Mouse (Mus musculus) heart, embryonic 12.5 days (tissue): ENCODE measurements around the gene Prkd2. TPM values are rescaled to one million over a fixed set of nuclear protein-coding genes. Genes with fewer than 3 reads are reported as not detected.
A peak's percentile ranks its signal among the peaks of the same experiment; 100 is the strongest.

Experiments
- ATAC-seq: fragments of 200-750 bp; cut with Nextera tagmentation; 2 replicates; pipeline ENCODE4 v1.8.0; 2017; ENCODE audit warnings: moderate TSS enrichment, moderate library complexity; ENCODE audit not compliant: insufficient number of reproducible peaks, low FRiP score
- H3K27ac ChIP-seq: fragments of 300-500 bp; sonication (generic); 2 replicates; pipeline ENCODE4 v1.5.1; 2016; ENCODE audit warnings: mild to moderate bottlenecking, moderate library complexity; ENCODE audit not compliant: poor library complexity, severe bottlenecking
- H3K27me3 ChIP-seq: fragments of 300-500 bp; sonication (generic); replicated peaks from 2 replicates; pipeline ENCODE4 v1.6.1; 2016; ENCODE audit warnings: mild to moderate bottlenecking, moderate library complexity
- H3K36me3 ChIP-seq: fragments of 300-500 bp; sonication (generic); 2 replicates; pipeline ENCODE4 v1.6.1; 2016; ENCODE audit warnings: mild to moderate bottlenecking, moderate library complexity
- H3K4me1 ChIP-seq: fragments of 300-500 bp; sonication (generic); replicated peaks from 2 replicates; pipeline ENCODE4 v1.6.1; 2016; ENCODE audit warnings: mild to moderate bottlenecking
- H3K4me2 ChIP-seq: fragments of 300-500 bp; sonication (generic); 2 replicates; pipeline ENCODE4 v1.6.1; 2016; ENCODE audit warnings: mild to moderate bottlenecking, moderate library complexity
- H3K4me3 ChIP-seq: fragments of 300-500 bp; sonication (generic); 2 replicates; pipeline ENCODE4 v1.5.1; 2016; ENCODE audit warnings: mild to moderate bottlenecking
- H3K9ac ChIP-seq: fragments of 300-500 bp; sonication (generic); 2 replicates; pipeline ENCODE4 v1.6.1; 2016; ENCODE audit warnings: mild to moderate bottlenecking, moderate library complexity
- H3K9me3 ChIP-seq: fragments of 300-500 bp; sonication (generic); replicated peaks from 2 replicates; pipeline ENCODE4 v1.6.1; 2016; ENCODE audit warnings: mild to moderate bottlenecking, moderate library complexity
- WGBS: fragments of 180-500 bp; shearing (Covaris S2); methylation state at CpG from one replicate; pipeline ENCODE4 v1.1.7; 2016; 5-methylcytosine and 5-hydroxymethylcytosine counted together
- polyA plus RNA-seq: library from polyadenylated mRNA; unstranded; fragments of >200 nt; fragmentation: Nextera tagmentation; extraction: Ambion mirVana; gene quantifications from 2 replicates; pipeline ENCODE4 v1.2.1, GENCODE M21; 2016

The Prkd2 gene
- polyA plus RNA-seq, 1 experiment from 2014 or later: 10.8 TPM

DNA sequence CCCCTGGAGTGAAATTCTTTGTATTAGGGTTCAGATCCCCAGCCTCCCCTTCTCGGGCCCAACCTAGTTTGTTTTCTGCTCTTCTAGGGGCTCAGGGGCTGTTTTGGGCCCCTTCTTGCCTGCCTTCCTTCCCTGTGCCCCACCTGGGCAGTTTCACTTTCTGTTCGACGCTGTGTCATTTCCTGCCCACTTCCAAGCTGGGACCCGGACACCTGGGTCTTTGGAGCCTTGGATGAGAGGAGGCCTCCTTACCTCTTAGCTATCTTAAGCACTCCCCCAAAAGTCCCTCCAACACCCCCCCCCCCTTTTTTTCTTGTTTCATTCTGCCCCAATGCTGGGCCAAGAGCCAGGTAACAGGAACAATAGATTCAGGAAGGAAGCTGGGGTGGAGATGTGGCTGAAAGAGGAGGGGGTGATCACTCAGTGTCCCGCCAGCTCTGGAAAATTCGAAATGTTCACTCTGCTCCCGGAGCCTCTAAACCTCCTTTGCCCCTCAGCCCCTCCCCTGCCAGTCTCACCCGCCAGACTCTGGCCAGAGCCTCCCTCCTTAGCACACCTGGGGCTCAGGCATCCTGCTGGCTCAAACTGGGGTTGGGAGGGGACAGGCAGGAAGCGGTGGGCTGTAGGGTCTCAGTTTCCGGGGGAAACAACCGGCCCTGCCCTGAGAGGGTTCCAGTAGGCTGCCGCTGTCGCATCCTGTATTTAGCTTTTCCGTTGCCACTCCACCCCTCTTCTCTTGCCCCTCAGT is 2.5 kb downstream of the Prkd2 start:
- Histone ChIP-seq H3K4me2 (peak overlapping the region; percentile 98), H3K36me3 (peaks cover 47% of the 10 kb centered on the region), H3K27ac (peak overlapping the region; percentile 87), H3K4me1 (peaks cover 35% of the 10 kb centered on the region), H3K27me3 (no peaks in the 10 kb centered on the region), H3K4me3 (peak overlapping the region; percentile 70), H3K9ac (peak overlapping the region; percentile 64), H3K9me3 (no peaks in the 10 kb centered on the region)
- no peak; the same call in 1 of the 2 replicates for ATAC-seq
- WGBS: 31% methylated on average over 14 of the region's 14 CpGs

DNA sequence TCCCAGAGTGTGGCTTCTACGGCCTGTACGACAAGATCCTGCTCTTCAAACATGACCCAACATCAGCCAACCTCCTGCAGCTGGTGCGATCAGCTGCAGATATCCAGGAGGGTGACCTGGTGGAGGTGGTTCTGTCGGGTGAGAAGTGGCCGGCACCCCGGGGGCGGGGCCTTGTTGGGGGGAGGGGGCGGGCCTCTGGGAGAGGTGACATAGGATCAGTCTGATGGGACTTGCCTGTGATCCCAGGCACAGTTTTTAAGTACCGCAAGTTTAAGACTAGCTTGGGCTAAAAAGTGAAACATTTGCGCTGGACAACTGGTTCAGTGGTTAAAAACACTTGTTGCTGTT is 3.1 kb downstream of the Prkd2 start:
- peaks cover 47% of the 10 kb centered on the region for H3K36me3 ChIP-seq

DNA sequence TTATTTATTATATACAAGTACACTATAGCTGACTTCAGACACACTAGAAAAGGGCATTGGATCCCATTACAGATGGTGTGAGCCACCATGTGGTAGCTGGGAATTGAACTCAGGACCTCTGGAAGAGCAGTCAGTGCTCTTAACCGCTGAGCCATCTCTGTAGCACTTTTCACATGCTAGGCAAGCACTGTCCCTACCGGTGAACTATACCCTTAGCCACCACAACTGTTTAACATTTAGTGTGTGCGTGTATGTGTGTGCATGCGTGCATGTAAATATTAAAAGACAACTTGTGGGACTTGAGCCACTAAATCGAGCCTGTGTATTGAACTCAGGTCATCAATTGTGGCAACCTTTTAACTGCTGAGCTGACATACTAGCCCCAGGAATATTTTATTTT is 4.1 kb downstream of the Prkd2 start:
- ATAC-seq: no peak
- no peak overlapping the region for H3K4me3 ChIP-seq
- H3K27ac ChIP-seq: no peak overlapping the region
- no peaks in the 10 kb centered on the region for H3K9me3 ChIP-seq
- H3K4me2 ChIP-seq: no peak overlapping the region
- WGBS: 93% methylated on average over 5 of the region's 5 CpGs
- H3K27me3 ChIP-seq: no peaks in the 10 kb centered on the region
- H3K4me1 ChIP-seq: peaks cover 27% of the 10 kb centered on the region
- H3K9ac ChIP-seq: no peak overlapping the region
- H3K36me3 ChIP-seq: peaks cover 47% of the 10 kb centered on the region

More for the DNA sequence above, 3.1 kb downstream of the Prkd2 start:
- ATAC-seq: no peak
- Histone ChIP-seq H3K4me2 (peak overlapping the region; percentile 98), H3K4me3 (peak overlapping the region; percentile 70), H3K9me3 (no peaks in the 10 kb centered on the region), H3K27me3 (no peaks in the 10 kb centered on the region), H3K9ac (peak overlapping the region; percentile 64; the same call in 1 of the 2 replicates), H3K27ac (peak overlapping the region; percentile 87), H3K4me1 (peaks cover 35% of the 10 kb centered on the region)
- WGBS: 32% methylated on average over 10 of the region's 10 CpGs

DNA sequence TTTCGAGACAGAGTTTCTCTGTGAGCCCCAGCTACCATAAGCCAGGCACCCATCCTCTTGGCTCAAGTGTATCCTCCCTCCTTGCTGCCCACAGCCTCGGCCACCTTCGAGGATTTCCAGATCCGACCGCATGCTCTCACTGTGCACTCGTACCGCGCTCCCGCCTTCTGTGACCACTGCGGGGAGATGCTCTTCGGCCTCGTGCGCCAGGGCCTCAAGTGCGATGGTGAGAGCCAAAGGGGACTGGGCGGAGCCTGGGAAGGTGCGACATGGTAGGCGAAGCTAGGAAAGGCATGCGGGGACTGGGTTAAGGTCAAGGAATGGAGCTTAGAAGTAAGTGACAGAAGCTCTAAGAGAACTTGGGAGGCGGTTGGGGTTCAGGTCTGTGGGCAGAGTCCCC is 4.8 kb downstream of the Prkd2 start:
- H3K4me3 ChIP-seq: no peak overlapping the region
- H3K4me1 ChIP-seq: peaks cover 21% of the 10 kb centered on the region
- ATAC-seq: no peak
- no peak overlapping the region for H3K27ac ChIP-seq
- H3K4me2 ChIP-seq: no peak overlapping the region
- no peak overlapping the region for H3K9ac ChIP-seq
- no peaks in the 10 kb centered on the region for H3K27me3 ChIP-seq
- WGBS: 79% methylated on average over 19 of the region's 19 CpGs
- no peaks in the 10 kb centered on the region for H3K9me3 ChIP-seq
- peaks cover 52% of the 10 kb centered on the region for H3K36me3 ChIP-seq

DNA sequence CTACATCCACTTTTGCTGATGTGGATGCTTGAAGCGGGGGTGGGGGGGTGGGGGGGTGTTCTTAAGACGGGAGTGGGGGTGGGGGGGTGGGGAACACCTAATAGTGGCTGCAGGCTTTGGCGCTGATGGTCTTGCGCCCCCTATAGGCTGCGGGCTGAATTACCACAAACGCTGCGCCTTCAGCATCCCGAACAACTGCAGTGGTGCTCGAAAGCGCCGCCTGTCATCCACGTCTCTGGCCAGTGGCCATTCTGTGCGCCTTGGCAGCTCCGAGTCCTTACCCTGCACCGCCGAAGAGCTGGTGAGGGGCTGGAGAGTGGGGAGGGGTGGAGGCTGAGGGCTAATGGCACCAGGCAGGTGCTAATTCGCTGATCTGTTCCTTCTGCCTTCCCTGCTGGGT is 5.9 kb downstream of the Prkd2 start:
- H3K36me3 ChIP-seq: peaks cover 61% of the 10 kb centered on the region
- WGBS: 33% methylated on average over 17 of the region's 17 CpGs
- no peak overlapping the region for H3K9ac ChIP-seq
- no peaks in the 10 kb centered on the region for H3K27me3 ChIP-seq
- no peak for ATAC-seq
- no peaks in the 10 kb centered on the region for H3K9me3 ChIP-seq
- H3K4me1 ChIP-seq: peaks cover 20% of the 10 kb centered on the region
- H3K27ac ChIP-seq: no peak overlapping the region
- H3K4me2 ChIP-seq: no peak overlapping the region
- H3K4me3 ChIP-seq: no peak overlapping the region

DNA sequence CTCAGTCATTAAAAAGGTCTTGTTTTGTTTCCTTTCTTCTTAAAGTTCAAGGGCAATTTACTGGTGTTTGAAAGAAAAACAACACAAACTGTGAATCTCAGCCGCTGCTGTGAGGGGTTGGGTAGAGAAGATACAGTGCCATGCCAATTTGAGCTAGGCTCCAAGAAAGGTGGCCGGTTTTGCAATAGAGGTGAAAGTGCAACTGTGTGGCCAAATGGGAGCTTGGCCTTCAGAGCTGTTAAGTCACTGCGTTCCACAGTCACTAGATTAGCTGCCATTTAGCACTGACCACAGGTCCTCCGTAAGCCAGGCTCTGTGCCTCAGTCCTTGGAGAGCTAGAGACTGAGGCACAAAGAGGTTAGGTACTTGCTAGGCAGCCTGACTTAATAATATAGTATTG is 8.9 kb downstream of the Prkd2 start:
- Histone ChIP-seq H3K27me3 (no peaks in the 10 kb centered on the region), H3K36me3 (peaks cover 86% of the 10 kb centered on the region), H3K4me1 (no peaks in the 10 kb centered on the region), H3K4me3 (no peak overlapping the region), H3K27ac (no peak overlapping the region), H3K9ac (no peak overlapping the region), H3K9me3 (no peaks in the 10 kb centered on the region), H3K4me2 (no peak overlapping the region)
- no peak for ATAC-seq
- 86% methylated on average over 4 of the region's 4 CpGs for WGBS

DNA sequence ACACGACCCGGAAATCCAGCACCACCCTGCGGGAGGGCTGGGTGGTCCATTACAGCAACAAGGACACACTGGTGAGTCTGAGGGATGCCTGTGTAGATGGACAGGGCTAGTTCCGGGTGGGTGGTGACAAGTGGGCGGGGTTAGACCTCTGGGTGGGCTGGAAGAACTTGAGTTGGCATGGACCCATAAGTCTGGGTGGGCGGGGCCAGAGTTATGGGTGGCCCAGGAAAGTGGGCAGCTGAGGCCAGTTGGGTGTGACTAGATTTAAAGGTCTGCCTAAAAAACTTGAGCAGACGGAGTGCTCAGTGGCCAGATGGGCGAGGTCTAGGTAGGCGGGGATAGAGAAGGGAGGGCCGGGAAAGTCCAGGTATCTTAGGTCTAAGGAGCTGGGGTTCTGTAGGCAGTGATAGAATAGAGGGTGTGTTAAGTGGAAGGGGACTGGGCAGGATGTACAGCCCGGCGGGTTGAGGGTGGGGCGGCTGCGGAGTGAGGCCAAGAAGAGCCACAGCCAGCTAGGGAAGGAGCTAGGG is 10.7 kb downstream of the Prkd2 start:
- Histone ChIP-seq H3K9ac (no peak overlapping the region), H3K27me3 (no peaks in the 10 kb centered on the region), H3K27ac (no peak overlapping the region), H3K36me3 (peaks cover 92% of the 10 kb centered on the region), H3K4me2 (no peak overlapping the region), H3K9me3 (no peaks in the 10 kb centered on the region), H3K4me3 (no peak overlapping the region), H3K4me1 (no peaks in the 10 kb centered on the region)
- ATAC-seq: peak; percentile 43
- 83% methylated on average over 14 of the region's 14 CpGs for WGBS

DNA sequence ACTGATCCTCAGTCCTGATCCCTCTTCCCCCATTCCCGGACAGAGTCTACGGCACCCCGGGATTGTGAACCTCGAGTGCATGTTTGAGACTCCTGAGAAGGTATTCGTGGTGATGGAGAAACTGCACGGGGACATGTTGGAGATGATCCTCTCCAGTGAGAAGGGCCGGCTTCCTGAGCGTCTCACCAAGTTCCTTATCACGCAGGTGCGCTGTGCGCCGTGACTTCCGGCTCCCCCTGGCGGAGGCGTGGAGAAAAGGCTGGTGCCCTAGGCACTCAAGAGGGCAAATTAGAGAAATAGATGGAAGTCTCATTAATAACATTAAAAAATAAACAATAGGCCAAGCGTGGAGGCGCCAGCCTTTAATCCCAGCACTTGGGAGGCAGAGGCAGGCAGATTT is 15.6 kb downstream of the Prkd2 start:
- H3K4me1 ChIP-seq: no peaks in the 10 kb centered on the region
- no peak overlapping the region for H3K4me3 ChIP-seq
- ATAC-seq: no peak
- 0 out of 2 replicates have a peak overlapping the region, but pooled peaks have one; percentile 14 for H3K4me2 ChIP-seq
- peaks cover 81% of the 10 kb centered on the region for H3K36me3 ChIP-seq
- no peaks in the 10 kb centered on the region for H3K27me3 ChIP-seq
- WGBS: 33% methylated on average over 17 of the region's 17 CpGs
- no peak overlapping the region for H3K9ac ChIP-seq
- H3K27ac ChIP-seq: no peak overlapping the region
- no peaks in the 10 kb centered on the region for H3K9me3 ChIP-seq

DNA sequence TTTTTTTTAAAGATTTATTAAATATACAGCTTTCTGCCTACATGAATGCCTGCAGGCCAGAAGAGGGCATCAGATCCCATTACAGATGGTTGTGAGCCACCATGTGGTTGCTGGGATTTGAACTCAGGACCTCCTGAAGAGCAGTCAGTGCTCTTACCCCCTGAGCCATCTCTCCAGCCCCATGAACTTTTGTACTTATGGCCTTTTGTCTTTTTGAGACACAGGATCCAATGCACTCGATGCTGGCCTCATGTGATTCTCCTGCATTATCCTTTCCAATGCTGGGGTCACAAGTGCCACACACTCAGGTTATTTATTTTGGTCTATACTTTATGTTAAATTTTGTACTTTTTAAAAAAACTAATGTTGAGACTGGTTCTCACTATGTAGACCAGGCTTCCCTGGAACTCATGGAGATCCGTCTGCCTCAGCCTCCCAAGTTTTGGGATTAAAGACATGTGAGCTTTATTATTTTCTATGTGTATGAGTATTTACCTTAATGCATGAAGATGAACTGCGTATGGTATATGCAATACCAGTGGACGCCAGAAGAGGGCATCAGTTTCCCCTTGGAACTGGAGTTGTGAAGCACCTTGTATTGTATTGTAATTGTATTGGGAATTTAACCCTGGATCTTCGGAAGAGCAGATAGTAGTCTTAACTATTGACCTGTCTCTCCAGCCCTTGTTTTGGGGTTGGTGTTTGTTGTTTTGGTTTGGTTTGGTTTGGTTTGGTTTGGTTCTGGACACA is 17.4 kb downstream of the Prkd2 start:
- no peak overlapping the region for H3K9ac ChIP-seq
- H3K27me3 ChIP-seq: no peaks in the 10 kb centered on the region
- H3K36me3 ChIP-seq: peaks cover 80% of the 10 kb centered on the region
- ATAC-seq: no peak
- no peaks in the 10 kb centered on the region for H3K4me1 ChIP-seq
- WGBS: 33% methylated on average over 5 of the region's 5 CpGs
- no peak overlapping the region for H3K4me2 ChIP-seq
- H3K27ac ChIP-seq: no peak overlapping the region
- no peak overlapping the region for H3K4me3 ChIP-seq
- H3K9me3 ChIP-seq: no peaks in the 10 kb centered on the region

DNA sequence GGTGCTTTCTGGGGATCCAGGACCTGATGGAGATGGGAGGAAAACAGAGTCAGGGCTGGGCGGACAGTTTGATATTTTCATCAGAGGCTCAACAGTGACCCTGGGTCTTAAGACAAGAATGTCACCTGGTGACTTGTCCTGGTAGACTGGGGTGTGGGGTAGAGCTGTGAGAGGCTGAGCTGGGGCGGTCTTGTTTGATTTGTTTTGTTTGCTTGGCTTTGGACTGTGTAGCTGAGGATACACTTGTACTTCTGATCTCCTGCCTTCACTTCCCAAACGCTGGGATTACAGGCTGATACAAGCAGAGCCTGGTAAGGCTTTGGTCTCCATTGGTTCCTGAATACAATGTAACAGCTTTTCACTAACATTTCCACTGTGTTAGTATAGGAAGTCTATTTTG is 24.8 kb downstream of the Prkd2 start:
- H3K27ac ChIP-seq: no peak overlapping the region
- WGBS: 84% methylated on average over 3 of the region's 3 CpGs

DNA sequence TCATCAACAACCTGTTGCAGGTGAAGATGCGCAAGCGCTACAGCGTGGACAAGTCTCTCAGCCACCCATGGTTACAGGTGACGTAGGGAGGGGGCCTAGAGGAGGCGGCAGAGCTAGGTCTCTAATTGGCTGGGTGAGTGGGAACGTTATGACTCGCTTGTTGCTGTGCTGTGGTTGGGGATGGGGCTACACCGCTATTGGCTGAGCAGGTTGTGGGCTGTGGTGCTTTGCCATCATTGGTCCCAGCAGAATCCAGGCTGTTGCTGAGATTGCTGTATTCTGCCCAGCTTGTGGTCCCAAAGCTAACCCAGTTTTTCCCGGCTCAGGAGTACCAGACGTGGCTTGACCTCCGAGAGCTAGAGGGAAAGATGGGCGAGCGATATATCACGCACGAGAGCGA is 26.8 kb downstream of the Prkd2 start:
- WGBS: 35% methylated on average over 16 of the region's 16 CpGs
- H3K4me1 ChIP-seq: no peaks in the 10 kb centered on the region
- peak overlapping the region; percentile 18 for H3K4me2 ChIP-seq
- H3K9ac ChIP-seq: 0 out of 2 replicates have a peak overlapping the region, but pooled peaks have one; percentile 10
- peaks cover 65% of the 10 kb centered on the region for H3K36me3 ChIP-seq
- no peak overlapping the region for H3K27ac ChIP-seq
- peak; percentile 57; the same call in 1 of the 2 replicates for ATAC-seq
- no peak overlapping the region for H3K4me3 ChIP-seq
- H3K9me3 ChIP-seq: no peaks in the 10 kb centered on the region
- H3K27me3 ChIP-seq: no peaks in the 10 kb centered on the region

More for the DNA sequence above, 24.8 kb downstream of the Prkd2 start:
- Histone ChIP-seq H3K4me2 (no peak overlapping the region), H3K4me1 (no peaks in the 10 kb centered on the region), H3K9me3 (no peaks in the 10 kb centered on the region), H3K9ac (no peak overlapping the region), H3K27me3 (no peaks in the 10 kb centered on the region), H3K36me3 (peaks cover 79% of the 10 kb centered on the region), H3K4me3 (no peak overlapping the region)
- ATAC-seq: no peak
